Comparison of ENCODE assay signal across 8 mouse cellular contexts in genomic region chr17:84465753-84466608, GRCm38 (mm10). TPM values are rescaled to one million over a fixed set of nuclear protein-coding genes. Genes with fewer than 3 reads are reported as not detected.
A peak's percentile ranks its signal among the peaks of the same experiment; 100 is the strongest.
DNase-seq lines count a peak whose midpoint lies in the region; ATAC-seq and TF ChIP-seq lines count a peak whose summit lies in the region.

Thada (minus strand) TSS chr17:84466205.

- H3K9me3 ChIP-seq in ES-Bruce4 (replicated peaks; ENCODE audit: control insufficient read depth, insufficient read depth, low read length, poor library complexity, severe bottlenecking): no peaks in the 10 kb centered on the region
- H3K9me3 ChIP-seq in forebrain, embryonic 13.5 days (replicated peaks): no peaks in the 10 kb centered on the region
- no peaks in the 10 kb centered on the region for H3K9me3 ChIP-seq in liver, postnatal 0 days (ENCODE audit: low read length)
- no peaks in the 10 kb centered on the region for H3K9me3 ChIP-seq in neural tube, embryonic 14.5 days (ENCODE audit: control insufficient read depth, low read length)

- WGBS in forebrain, embryonic 13.5 days: under 1% methylated on average over 67 of the region's 67 CpGs
- under 1% methylated on average over 67 of the region's 67 CpGs for WGBS in large intestine, adult 2 months
- WGBS in liver, postnatal 0 days (ENCODE audit: insufficient replicate concordance): 1% methylated on average over 66 of the region's 67 CpGs
- WGBS in neural tube, embryonic 14.5 days: under 1% methylated on average over 67 of the region's 67 CpGs

- H3K27me3 ChIP-seq in ES-Bruce4 (ENCODE audit: control insufficient read depth, insufficient read depth, low read length, poor library complexity, severe bottlenecking): no peaks in the 10 kb centered on the region
- H3K27me3 ChIP-seq in forebrain, embryonic 13.5 days: no peaks in the 10 kb centered on the region
- no peaks in the 10 kb centered on the region for H3K27me3 ChIP-seq in liver, postnatal 0 days (ENCODE audit: insufficient read depth, low read length)
- H3K27me3 ChIP-seq in neural tube, embryonic 14.5 days (ENCODE audit: control insufficient read depth, insufficient read depth, low read length): no peaks in the 10 kb centered on the region

- peaks cover 3% of the 10 kb centered on the region; the same call in 1 of the 2 replicates for H3K36me3 ChIP-seq in ES-Bruce4 (ENCODE audit: control insufficient read depth, insufficient read depth, low read length, poor library complexity, severe bottlenecking)
- H3K36me3 ChIP-seq in forebrain, embryonic 13.5 days (ENCODE audit: poor library complexity, severe bottlenecking): peaks cover 6% of the 10 kb centered on the region
- no peaks in the 10 kb centered on the region for H3K36me3 ChIP-seq in liver, postnatal 0 days (replicated peaks; ENCODE audit: insufficient read depth, low read length)
- no peaks in the 10 kb centered on the region for H3K36me3 ChIP-seq in neural tube, embryonic 14.5 days (ENCODE audit: control insufficient read depth, insufficient read depth, low read length)

- peak; percentile 78 for TF ChIP-seq POLR2A in ES-Bruce4 (IDR thresholded peaks at IDR 0.05; ENCODE audit: insufficient read depth, low read length)

- peak; percentile 99 for DNase-seq in heart, postnatal 10 days
- peak; percentile 95 for DNase-seq in large intestine, adult 2 months (ENCODE audit: low read depth, low spot score)
- peak; percentile 98 for DNase-seq in liver, postnatal 0 days
- DNase-seq in testis, postnatal 10 days (ENCODE audit: low spot score): peak; percentile 98

- peak within 1 kb of the TSS; percentile 70 for H3K9ac ChIP-seq in ES-Bruce4 (ENCODE audit: low read depth, poor library complexity, severe bottlenecking)
- peak within 1 kb of the TSS; percentile 89 for H3K9ac ChIP-seq in forebrain, embryonic 13.5 days
- peak within 1 kb of the TSS; percentile 66 for H3K9ac ChIP-seq in liver, postnatal 0 days (replicated peaks)
- peak within 1 kb of the TSS; percentile 88 for H3K9ac ChIP-seq in neural tube, embryonic 14.5 days (replicated peaks; ENCODE audit: low read depth, low read length)

- TF ChIP-seq EP300 in ES-Bruce4 (IDR thresholded peaks at IDR 0.05; ENCODE audit: insufficient read depth, low read depth, low read length): no peak
- peak; percentile 85 for TF ChIP-seq EP300 in liver, postnatal 0 days (IDR thresholded peaks at IDR 0.05; ENCODE audit: low read depth)

- TF ChIP-seq CTCF in ES-Bruce4 (IDR thresholded peaks at IDR 0.05; ENCODE audit: low read depth, low read length): no peak
- TF ChIP-seq CTCF in liver, postnatal 0 days (IDR thresholded peaks at IDR 0.05; ENCODE audit: low read depth): 0 out of 2 replicates have a peak, but pooled peaks have one; percentile 12

- peak within 1 kb of the TSS; percentile 86 for H3K4me2 ChIP-seq in forebrain, embryonic 13.5 days
- H3K4me2 ChIP-seq in liver, postnatal 0 days (ENCODE audit: low read depth, low read length): peak within 1 kb of the TSS; percentile 88
- H3K4me2 ChIP-seq in neural tube, embryonic 14.5 days (ENCODE audit: low read depth, low read length): peak within 1 kb of the TSS; percentile 81

- intact Hi-C loops in heart, postnatal 10 days (cut with DNase I): no loop called here

- peak within 1 kb of the TSS; percentile 96 for H3K4me3 ChIP-seq in ES-Bruce4 (ENCODE audit: low read depth, low read length)
- peak within 1 kb of the TSS; percentile 88 for H3K4me3 ChIP-seq in forebrain, embryonic 13.5 days
- H3K4me3 ChIP-seq in liver, postnatal 0 days (ENCODE audit: low read depth, low read length): peak within 1 kb of the TSS; percentile 62
- peak within 1 kb of the TSS; percentile 87 for H3K4me3 ChIP-seq in neural tube, embryonic 14.5 days (ENCODE audit: low read depth, low read length)

- ATAC-seq in cerebellum, adult (ENCODE audit: insufficient number of reproducible peaks, low FRiP score, low TSS enrichment): peak; percentile 98
- peak; percentile 99 for ATAC-seq in forebrain, embryonic 13.5 days
- ATAC-seq in liver, postnatal 0 days: peak; percentile 98
- ATAC-seq in neural tube, embryonic 14.5 days (ENCODE audit: low read depth): peak; percentile 99

- H3K27ac ChIP-seq in ES-Bruce4 (ENCODE audit: insufficient read depth, low read length): peak within 1 kb of the TSS; percentile 6; the same call in 1 of the 2 replicates
- H3K27ac ChIP-seq in forebrain, embryonic 13.5 days: peak within 1 kb of the TSS; percentile 87
- peak within 1 kb of the TSS; percentile 44 for H3K27ac ChIP-seq in liver, postnatal 0 days (ENCODE audit: low read depth)
- H3K27ac ChIP-seq in neural tube, embryonic 14.5 days (ENCODE audit: low read depth, low read length): peak within 1 kb of the TSS; percentile 86

- no peaks in the 10 kb centered on the region for H3K4me1 ChIP-seq in ES-Bruce4 (ENCODE audit: control insufficient read depth, insufficient read depth, low read length)
- peaks cover 15% of the 10 kb centered on the region for H3K4me1 ChIP-seq in forebrain, embryonic 13.5 days
- H3K4me1 ChIP-seq in liver, postnatal 0 days (ENCODE audit: insufficient read depth): peaks cover 3% of the 10 kb centered on the region
- peaks cover 6% of the 10 kb centered on the region; the same call in 1 of the 2 replicates for H3K4me1 ChIP-seq in neural tube, embryonic 14.5 days (ENCODE audit: control insufficient read depth, insufficient read depth, low read length)

RNA-seq across cellular contexts. Expression of gene Thada, which starts in this region (rescaled TPM):
- 38.0 and 51.2 TPM in 2 replicates for polyA plus RNA-seq in ES-Bruce4 (2011; ENCODE audit: insufficient read depth, insufficient read length, low read depth, missing spikeins)
- 6.4 and 6.9 TPM in 2 replicates for polyA plus RNA-seq in forebrain, embryonic 13.5 days (2015; fragmentation: Nextera tagmentation; extraction: Ambion mirVana)
- total RNA-seq in heart, postnatal 10 days (2021): 10 to 100 TPM in 1 of 2 experiments, 1 to 10 TPM in 1; 8.8 to 11.7 TPM
- polyA plus RNA-seq in large intestine, adult 2 months (2012; rRNA removed): 4.4 and 5.4 TPM in 2 replicates
- polyA plus RNA-seq in liver, postnatal 0 days (2015; fragmentation: Nextera tagmentation; extraction: Ambion mirVana): 1.2 and 1.5 TPM in 2 replicates
- 8.7 and 12.8 TPM in 2 replicates for polyA plus RNA-seq in neural tube, embryonic 14.5 days (2014; fragmentation: Nextera tagmentation; extraction: Ambion mirVana)

Comparison
In these comparisons a context has a peak if more than half of its experiments do, and no peak if none do; other contexts are left out.
1. Peak in every context shown above with its lines: DNase-seq, ATAC-seq, H3K4me3 ChIP-seq and H3K27ac ChIP-seq.
2. H3K27ac ChIP-seq: peak in every context shown above with its lines; median percentile 87 in forebrain, embryonic 13.5 days; 86 in neural tube, embryonic 14.5 days; 44 in liver, postnatal 0 days; 6 in ES-Bruce4.